Mouse (Mus musculus) cortical plate, adult 2 months (tissue): ENCODE results near the gene Gm10277. TPM values are rescaled to one million over a fixed set of nuclear protein-coding genes. Genes with fewer than 3 reads are reported as not detected.

ENCODE experiments used
- H3K27ac ChIP-seq: fragments of 200-500 bp; 2 replicates; pipeline ENCODE4 v1.5.1; 2012; ENCODE audit warnings: low read length, control low read depth, inconsistent platforms; ENCODE audit not compliant: insufficient read depth
- H3K4me1 ChIP-seq: fragments of 200-500 bp; 2 replicates; pipeline ENCODE4 v1.6.1; 2011; ENCODE audit warnings: low read length; ENCODE audit not compliant: control insufficient read depth, insufficient read depth
- H3K4me3 ChIP-seq: fragments of 200-500 bp; 2 replicates; pipeline ENCODE4 v1.5.1; 2011; ENCODE audit warnings: mild to moderate bottlenecking, low read length, control low read depth; ENCODE audit not compliant: insufficient read depth
- CTCF ChIP-seq: fragments of 200-500 bp; IDR thresholded peaks from 2 replicates; pipeline ENCODE4 v1.5.1; 2011; ENCODE audit warnings: mild to moderate bottlenecking, control low read depth, low read length; ENCODE audit not compliant: insufficient read depth; ENCODE audit errors: extremely low read depth
- POLR2A ChIP-seq: fragments of 200-500 bp; IDR thresholded peaks from 2 replicates; pipeline ENCODE4 v1.6.1; 2011; ENCODE audit warnings: mild to moderate bottlenecking, low read length, control low read depth; ENCODE audit not compliant: insufficient read depth; ENCODE audit errors: extremely low read depth
- polyA plus RNA-seq: library from polyadenylated mRNA; depleted of rRNA; stranded (reverse); fragments of >200 nt; gene quantifications from 2 replicates; pipeline ENCODE4 v1.2.3, GENCODE M21; 2012; rRNA removed

Gene Gm10277
- polyA plus RNA-seq, 1 experiment = not detected

GRCm38 (mm10) chr11:77738555-77738954 is 49.0 kb downstream of the Gm10277 start:
- Histone ChIP-seq H3K27ac (no peak overlapping the region), H3K4me1 (no peaks in the 10 kb centered on the region), H3K4me3 (no peak overlapping the region)
- no peak for TF ChIP-seq CTCF
- TF ChIP-seq POLR2A = no peak

GRCm38 (mm10) chr11:77737289-77737688 is 50.3 kb downstream of the Gm10277 start:
- Histone ChIP-seq H3K4me1 (no peaks in the 10 kb centered on the region), H3K27ac (no peak overlapping the region)

More at GRCm38 (mm10) chr11:77737289-77737688, 50.3 kb downstream of the Gm10277 start:
- TF ChIP-seq CTCF (peak; percentile 92), POLR2A (no peak)
- no peak overlapping the region for H3K4me3 ChIP-seq

Other genes starting within 250 kb of the Gm10277 start
- gene Taok1, start 179.9 kb downstream of the Gm10277 start, polyA plus RNA-seq = 29.7 and 29.9 TPM in 2 replicates
- 15.4 and 17.2 TPM in 2 replicates for gene Nufip2, start 101.6 kb downstream of the Gm10277 start, polyA plus RNA-seq
- gene Cryba1, start 62.5 kb downstream of the Gm10277 start, polyA plus RNA-seq = not detected in 2 replicates
- gene Myo18a, start 24.5 kb downstream of the Gm10277 start, polyA plus RNA-seq = 72.7 and 73.3 TPM in 2 replicates
- gene Pipox, start 106.3 kb upstream of the Gm10277 start, polyA plus RNA-seq = 3.2 and 3.8 TPM in 2 replicates
- 97.4 and 109 TPM in 2 replicates for gene Sez6, start 143.1 kb upstream of the Gm10277 start, polyA plus RNA-seq
- 37.7 and 43.2 TPM in 2 replicates for gene Phf12, start 195.0 kb upstream of the Gm10277 start, polyA plus RNA-seq
- 5.7 and 7.1 TPM in 2 replicates for gene Dhrs13, start 244.5 kb upstream of the Gm10277 start, polyA plus RNA-seq